Comparison of ENCODE assay signal across 8 mouse cellular contexts in the genomic region with DNA sequence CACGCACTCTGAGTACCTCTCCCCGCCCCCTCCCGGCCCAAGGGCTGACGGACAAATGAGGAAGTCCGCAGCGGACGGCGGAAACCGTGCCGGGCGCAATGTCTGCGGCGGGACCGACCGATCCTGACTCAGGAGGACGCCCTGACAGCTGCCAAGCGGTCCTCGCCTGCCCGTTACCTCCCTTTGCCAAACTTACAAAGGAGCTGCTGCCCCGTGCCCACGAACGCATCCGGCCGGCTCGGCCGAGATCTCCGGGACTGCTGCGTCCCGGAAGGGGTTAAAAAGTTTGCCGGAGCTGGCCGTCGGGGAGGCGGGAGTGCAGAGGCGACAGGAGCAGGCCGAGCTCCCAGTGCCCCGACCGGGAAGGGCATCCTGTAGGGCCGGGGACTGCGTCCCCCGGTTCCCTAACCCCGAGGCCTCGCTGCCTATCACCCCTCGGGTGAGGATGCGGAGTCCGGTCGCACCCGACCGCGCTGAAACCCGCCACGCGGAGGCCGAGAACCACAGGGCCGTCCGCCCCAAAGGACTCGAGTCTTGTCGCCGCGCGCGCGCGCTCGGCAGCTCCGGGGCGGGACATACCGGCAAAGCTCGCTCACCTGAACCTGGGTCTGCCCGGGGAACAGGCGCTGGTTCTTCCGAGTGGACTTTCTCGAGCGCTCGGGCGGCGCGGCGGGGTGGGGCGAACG. TPM values are rescaled to one million over a fixed set of nuclear protein-coding genes. Genes with fewer than 3 reads are reported as not detected.
DNase-seq lines count a peak whose midpoint lies in the region; ATAC-seq and TF ChIP-seq lines count a peak whose summit lies in the region.

No protein-coding gene starts in this region.

- under 1% methylated on average over 80 of the region's 80 CpGs for WGBS in heart, embryonic 14.5 days
- WGBS in kidney, postnatal 0 days = under 1% methylated on average over 77 of the region's 80 CpGs
- WGBS in liver, embryonic 16.5 days (ENCODE audit: insufficient replicate concordance) = under 1% methylated on average over 80 of the region's 80 CpGs
- under 1% methylated on average over 80 of the region's 80 CpGs for WGBS in neural tube, embryonic 13.5 days

- DNase-seq in adrenal gland, postnatal 25 days = peak; percentile 69
- DNase-seq in kidney, postnatal 0 days (ENCODE audit: low spot score) = peak; percentile 59
- DNase-seq in c-Kit-positive CD71-positive TER-119-positive erythroid progenitor cells, embryonic 14.5 days (ENCODE audit: low spot score) = no peak

- H3K27ac ChIP-seq in heart, embryonic 14.5 days (replicated peaks in 1 of 2; ENCODE audit: control insufficient read depth in 1 of 2, insufficient read depth in 1 of 2, low read depth in 2 of 2, low read length in 2 of 2) = peak overlapping the region; percentile 88 to 97
- H3K27ac ChIP-seq in kidney, postnatal 0 days = peak overlapping the region; percentile 97
- peak overlapping the region; percentile 95 for H3K27ac ChIP-seq in liver, embryonic 16.5 days (ENCODE audit: low read length)
- peak overlapping the region; percentile 77 for H3K27ac ChIP-seq in neural tube, embryonic 13.5 days (replicated peaks)

- no peaks in the 10 kb centered on the region for H3K27me3 ChIP-seq in heart, embryonic 14.5 days (ENCODE audit: control insufficient read depth, insufficient read depth, low read length)
- H3K27me3 ChIP-seq in kidney, postnatal 0 days (ENCODE audit: insufficient read depth, low read length) = no peaks in the 10 kb centered on the region
- no peaks in the 10 kb centered on the region for H3K27me3 ChIP-seq in liver, embryonic 16.5 days (ENCODE audit: control insufficient read depth, insufficient read depth, low read depth, low read length)
- no peaks in the 10 kb centered on the region for H3K27me3 ChIP-seq in neural tube, embryonic 13.5 days

- H3K4me1 ChIP-seq in heart, embryonic 14.5 days (ENCODE audit: control insufficient read depth in 2 of 2, insufficient read depth in 2 of 2, low read length in 2 of 2) = peaks cover 23 to 39% of the 10 kb centered on the region in 2 experiments
- peaks cover 26% of the 10 kb centered on the region for H3K4me1 ChIP-seq in kidney, postnatal 0 days (replicated peaks; ENCODE audit: insufficient read depth, low read length)
- peaks cover 46% of the 10 kb centered on the region for H3K4me1 ChIP-seq in liver, embryonic 16.5 days (ENCODE audit: control insufficient read depth, low read depth, low read length)
- peaks cover 50% of the 10 kb centered on the region for H3K4me1 ChIP-seq in neural tube, embryonic 13.5 days (replicated peaks)

- peak overlapping the region; percentile 98 for H3K9ac ChIP-seq in heart, embryonic 14.5 days (ENCODE audit: low read length)
- peak overlapping the region; percentile 96 for H3K9ac ChIP-seq in kidney, postnatal 0 days (ENCODE audit: low read depth, low read length)
- peak overlapping the region; percentile 94 for H3K9ac ChIP-seq in liver, embryonic 16.5 days (ENCODE audit: low read depth, low read length)
- H3K9ac ChIP-seq in neural tube, embryonic 13.5 days = peak overlapping the region; percentile 80

- no peaks in the 10 kb centered on the region for H3K9me3 ChIP-seq in heart, embryonic 14.5 days (ENCODE audit: control insufficient read depth, low read length)
- no peaks in the 10 kb centered on the region for H3K9me3 ChIP-seq in kidney, postnatal 0 days (replicated peaks; ENCODE audit: low read length)
- no peaks in the 10 kb centered on the region for H3K9me3 ChIP-seq in liver, embryonic 16.5 days (replicated peaks; ENCODE audit: control insufficient read depth, low read length)
- no peaks in the 10 kb centered on the region for H3K9me3 ChIP-seq in neural tube, embryonic 13.5 days

- H3K4me2 ChIP-seq in heart, embryonic 14.5 days (ENCODE audit: low read length) = peak overlapping the region; percentile 89
- H3K4me2 ChIP-seq in kidney, postnatal 0 days (ENCODE audit: low read length) = peak overlapping the region; percentile 96
- H3K4me2 ChIP-seq in liver, embryonic 16.5 days (ENCODE audit: low read depth, low read length) = peak overlapping the region; percentile 79
- H3K4me2 ChIP-seq in neural tube, embryonic 13.5 days = peak overlapping the region; percentile 96

- no peak for TF ChIP-seq CTCF in kidney, postnatal 0 days (IDR thresholded peaks at IDR 0.05; ENCODE audit: low read depth)

- H3K36me3 ChIP-seq in heart, embryonic 14.5 days (ENCODE audit: control insufficient read depth, insufficient read depth, low read length) = no peaks in the 10 kb centered on the region
- H3K36me3 ChIP-seq in kidney, postnatal 0 days (ENCODE audit: insufficient read depth, low read length) = no peaks in the 10 kb centered on the region
- no peaks in the 10 kb centered on the region for H3K36me3 ChIP-seq in liver, embryonic 16.5 days (ENCODE audit: control insufficient read depth, insufficient read depth)
- no peaks in the 10 kb centered on the region for H3K36me3 ChIP-seq in neural tube, embryonic 13.5 days

- H3K4me3 ChIP-seq in heart, embryonic 14.5 days (ENCODE audit: control insufficient read depth in 1 of 2, insufficient read depth in 1 of 2, low read depth in 1 of 2, low read length in 2 of 2) = peak overlapping the region; percentile 64 to 95
- H3K4me3 ChIP-seq in kidney, postnatal 0 days (replicated peaks; ENCODE audit: low read depth, low read length) = peak overlapping the region; percentile 99
- peak overlapping the region; percentile 92 for H3K4me3 ChIP-seq in liver, embryonic 16.5 days (ENCODE audit: low read depth, low read length)
- H3K4me3 ChIP-seq in neural tube, embryonic 13.5 days = peak overlapping the region; percentile 69

- peak; percentile 3 for ATAC-seq in CD4-positive, CD25-positive, alpha-beta regulatory T cell, adult 4 months
- ATAC-seq in erythroid progenitor cell, adult 5-6 weeks (replicated peaks; ENCODE audit: low FRiP score, poor library complexity, severe bottlenecking) = peak; percentile 36
- ATAC-seq in heart, embryonic 14.5 days (ENCODE audit: insufficient number of reproducible peaks, insufficient read depth, low FRiP score, low read depth) = peak; percentile 7
- peak; percentile 34 for ATAC-seq in kidney, postnatal 0 days (replicated peaks; ENCODE audit: low FRiP score, low read depth)
- ATAC-seq in liver, embryonic 16.5 days (ENCODE audit: low read depth) = peak; percentile 9
- peak; percentile 66 for ATAC-seq in neural tube, embryonic 13.5 days (ENCODE audit: low read depth)

RNA-seq across cellular contexts. Expression of gene Myh9, which starts 0.5 kb away (rescaled TPM):
- polyA plus RNA-seq in CD4-positive, CD25-positive, alpha-beta regulatory T cell, adult 4 months (2017; shearing (Covaris generic)) = 100 to 1,000 TPM; 206 to 220 TPM
- total RNA-seq in adrenal gland, postnatal 25 days (2021) = 325 and 352 TPM in 2 replicates
- 104 and 105 TPM in 2 replicates for total RNA-seq in erythroid progenitor cell, adult 5-6 weeks (2015; ENCODE audit: low replicate concordance)
- total RNA-seq in erythroid progenitor cell, adult 5-6 weeks (2017; ENCODE audit: low replicate concordance) = 198 and 213 TPM in 2 replicates
- 31.0 and 32.8 TPM in 2 replicates for polyA plus RNA-seq in heart, embryonic 14.5 days (2014; fragmentation: Nextera tagmentation; extraction: Ambion mirVana)
- 52.9 and 57.2 TPM in 2 replicates for polyA plus RNA-seq in kidney, postnatal 0 days (2015; fragmentation: Nextera tagmentation; extraction: Ambion mirVana)
- 19.7 and 21.9 TPM in 2 replicates for polyA plus RNA-seq in liver, embryonic 16.5 days (2015; fragmentation: Nextera tagmentation; extraction: Ambion mirVana)
- 12.4 and 15.5 TPM in 2 replicates for polyA plus RNA-seq in neural tube, embryonic 13.5 days (2015; fragmentation: Nextera tagmentation; extraction: Ambion mirVana)

Comparison
In these comparisons a context has a peak if more than half of its experiments do, and no peak if none do; other contexts are left out.
1. ATAC-seq: peak in every context shown above with its lines; median percentile 66 in neural tube, embryonic 13.5 days; 36 in erythroid progenitor cell, adult 5-6 weeks; 34 in kidney, postnatal 0 days; 9 in liver, embryonic 16.5 days; 7 in heart, embryonic 14.5 days; 3 in CD4-positive, CD25-positive, alpha-beta regulatory T cell, adult 4 months.